Mouse (Mus musculus) midbrain, embryonic 12.5 days (tissue): Measurements from ENCODE around the gene Pdk1. TPM values are rescaled to one million over a fixed set of nuclear protein-coding genes. Genes with fewer than 3 reads are reported as not detected.

Source experiments
- ATAC-seq: fragments of 200-750 bp; cut with Nextera tagmentation; 2 replicates; pipeline ENCODE4 v1.8.0; 2017; ENCODE audit warnings: low read depth, moderate TSS enrichment, moderate library complexity; ENCODE audit not compliant: low FRiP score
- H3K27ac ChIP-seq: fragments of 300-500 bp; sonication (generic); replicated peaks from 2 replicates; pipeline ENCODE4 v1.5.1; 2016; ENCODE audit warnings: mild to moderate bottlenecking
- H3K27me3 ChIP-seq: fragments of 300-500 bp; sonication (generic); 2 replicates; pipeline ENCODE4 v1.6.1; 2016; ENCODE audit warnings: mild to moderate bottlenecking
- H3K36me3 ChIP-seq: fragments of 300-500 bp; sonication (generic); 2 replicates; pipeline ENCODE4 v1.6.1; 2016
- H3K4me1 ChIP-seq: fragments of 300-500 bp; sonication (generic); 2 replicates; pipeline ENCODE4 v1.6.1; 2016
- H3K4me2 ChIP-seq: fragments of 300-500 bp; sonication (generic); replicated peaks from 2 replicates; pipeline ENCODE4 v1.6.1; 2016; ENCODE audit warnings: mild to moderate bottlenecking, moderate library complexity
- H3K4me3 ChIP-seq: fragments of 300-500 bp; sonication (generic); 2 replicates; pipeline ENCODE4 v1.5.1; 2016; ENCODE audit warnings: mild to moderate bottlenecking
- H3K9ac ChIP-seq: fragments of 300-500 bp; sonication (generic); replicated peaks from 2 replicates; pipeline ENCODE4 v1.6.1; 2016; ENCODE audit warnings: mild to moderate bottlenecking, moderate library complexity
- H3K9me3 ChIP-seq: fragments of 300-500 bp; sonication (generic); 2 replicates; pipeline ENCODE4 v1.6.1; 2016; ENCODE audit warnings: mild to moderate bottlenecking
- WGBS: fragments of 180-500 bp; shearing (Covaris S2); methylation state at CpG from one replicate; pipeline ENCODE4 v1.1.7; 2016; 5-methylcytosine and 5-hydroxymethylcytosine counted together
- polyA plus RNA-seq: library from polyadenylated mRNA; unstranded; fragments of >200 nt; fragmentation: Nextera tagmentation; extraction: Ambion mirVana; gene quantifications from 2 replicates; pipeline ENCODE4 v1.2.1, GENCODE M21; 2016

Gene Pdk1
- polyA plus RNA-seq, 1 experiment from 2014 or later, result 21.4 TPM

GRCm38 (mm10) chr2:71855076-71855475 is 17.9 kb upstream of the Pdk1 start:
- no peak for ATAC-seq
- H3K4me2 ChIP-seq, result no peak overlapping the region
- no peaks in the 10 kb centered on the region for H3K9me3 ChIP-seq
- no peaks in the 10 kb centered on the region for H3K4me1 ChIP-seq
- H3K9ac ChIP-seq, result no peak overlapping the region
- H3K4me3 ChIP-seq, result no peak overlapping the region
- no peak overlapping the region for H3K27ac ChIP-seq
- H3K27me3 ChIP-seq, result no peaks in the 10 kb centered on the region
- no peaks in the 10 kb centered on the region for H3K36me3 ChIP-seq
- 74% methylated on average over 5 of the region's 5 CpGs for WGBS

DNA sequence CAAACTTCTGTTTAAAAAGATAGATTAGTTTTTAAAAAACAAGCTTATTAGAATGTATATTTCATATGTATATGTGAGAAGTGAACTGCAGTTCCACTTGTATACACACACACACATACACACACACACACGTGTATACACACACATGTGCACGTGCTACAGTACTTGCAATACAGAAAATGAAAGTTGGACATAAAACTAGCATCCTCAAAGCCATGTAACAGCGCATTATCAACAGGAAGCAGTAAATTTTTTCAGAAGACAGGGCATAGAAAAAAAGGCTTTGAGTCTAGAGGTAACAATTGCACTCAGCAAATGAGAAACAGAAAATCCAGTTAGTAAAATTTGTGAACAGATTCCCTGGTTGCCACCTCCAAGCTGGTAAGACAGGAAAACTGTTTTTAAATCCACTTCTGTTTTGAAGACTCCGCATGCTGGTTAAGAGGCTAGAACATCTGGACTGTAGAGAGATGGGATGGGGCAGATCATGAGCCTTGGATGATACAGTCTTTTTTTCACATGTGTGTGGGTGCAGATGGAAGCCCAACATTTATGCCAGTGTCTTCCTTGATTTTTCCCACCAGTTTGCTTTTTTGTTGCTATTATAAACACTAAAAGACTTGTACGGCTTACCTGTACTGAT is 9.4 kb upstream of the Pdk1 start:
- H3K4me3 ChIP-seq, result no peak overlapping the region
- no peak overlapping the region for H3K27ac ChIP-seq
- H3K36me3 ChIP-seq, result no peaks in the 10 kb centered on the region
- no peak for ATAC-seq
- H3K9ac ChIP-seq, result no peak overlapping the region
- H3K4me1 ChIP-seq, result no peaks in the 10 kb centered on the region
- no peak overlapping the region for H3K4me2 ChIP-seq
- H3K27me3 ChIP-seq, result peaks cover 3% of the 10 kb centered on the region; the same call in 1 of the 2 replicates
- 91% methylated on average over 5 of the region's 5 CpGs for WGBS
- no peaks in the 10 kb centered on the region for H3K9me3 ChIP-seq

GRCm38 (mm10) chr2:71865022-71865421 is 8.0 kb upstream of the Pdk1 start:
- no peak for ATAC-seq
- no peak overlapping the region for H3K4me2 ChIP-seq
- WGBS, result 84% methylated on average over 3 of the region's 3 CpGs
- H3K36me3 ChIP-seq, result no peaks in the 10 kb centered on the region
- no peaks in the 10 kb centered on the region for H3K4me1 ChIP-seq
- no peak overlapping the region for H3K27ac ChIP-seq
- no peak overlapping the region for H3K4me3 ChIP-seq
- H3K27me3 ChIP-seq, result peaks cover 3% of the 10 kb centered on the region; the same call in 1 of the 2 replicates
- no peaks in the 10 kb centered on the region for H3K9me3 ChIP-seq
- H3K9ac ChIP-seq, result no peak overlapping the region

DNA sequence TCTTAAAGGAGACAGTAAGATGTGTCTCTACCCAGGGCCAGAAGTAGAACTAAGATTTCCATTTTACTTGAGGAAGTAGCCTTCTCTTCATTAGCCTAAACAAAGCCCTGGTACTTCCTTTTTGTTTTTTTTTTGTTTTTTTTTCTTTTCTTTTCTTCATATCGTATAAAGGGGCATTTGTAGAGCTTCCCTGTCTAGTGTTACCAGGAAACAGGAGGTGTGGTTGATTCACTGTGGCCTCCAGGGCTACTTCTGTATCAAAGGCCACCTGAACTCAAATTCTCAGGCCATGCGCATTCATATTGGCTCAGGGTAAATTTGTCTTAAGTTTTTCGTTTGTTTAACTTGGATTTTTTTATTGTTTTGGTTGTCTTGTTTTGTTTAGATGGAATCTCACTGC is 7.1 kb upstream of the Pdk1 start:
- H3K4me1 ChIP-seq, result no peaks in the 10 kb centered on the region
- no peak overlapping the region for H3K4me2 ChIP-seq
- WGBS, result 81% methylated on average over 3 of the region's 3 CpGs
- H3K4me3 ChIP-seq, result no peak overlapping the region
- H3K9ac ChIP-seq, result no peak overlapping the region
- ATAC-seq, result no peak
- H3K27me3 ChIP-seq, result peaks cover 3% of the 10 kb centered on the region; the same call in 1 of the 2 replicates
- no peaks in the 10 kb centered on the region for H3K9me3 ChIP-seq
- no peak overlapping the region for H3K27ac ChIP-seq
- H3K36me3 ChIP-seq, result no peaks in the 10 kb centered on the region

DNA sequence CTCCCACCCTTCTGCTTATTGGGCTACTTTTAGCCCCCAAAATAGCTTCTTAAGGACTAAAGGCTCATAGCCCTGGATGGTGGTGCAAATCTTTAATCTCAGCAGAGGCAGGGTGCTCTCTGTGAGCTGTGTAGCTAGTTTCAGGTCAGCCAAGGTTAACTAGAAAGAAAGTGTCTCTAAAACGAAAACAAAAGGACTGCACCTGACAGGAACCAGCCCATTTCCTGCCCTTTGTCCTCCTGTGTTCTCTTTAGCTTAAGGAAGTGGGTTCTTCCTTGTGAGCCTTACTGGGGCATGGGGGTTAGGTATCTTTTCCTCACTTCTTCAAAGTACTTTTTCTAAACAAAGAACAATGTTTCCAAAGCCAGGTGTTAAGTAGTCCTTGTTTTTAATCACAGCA is 6.5 kb upstream of the Pdk1 start:
- ATAC-seq, result no peak
- WGBS, result 57% methylated on average over 1 of the region's 1 CpGs

DNA sequence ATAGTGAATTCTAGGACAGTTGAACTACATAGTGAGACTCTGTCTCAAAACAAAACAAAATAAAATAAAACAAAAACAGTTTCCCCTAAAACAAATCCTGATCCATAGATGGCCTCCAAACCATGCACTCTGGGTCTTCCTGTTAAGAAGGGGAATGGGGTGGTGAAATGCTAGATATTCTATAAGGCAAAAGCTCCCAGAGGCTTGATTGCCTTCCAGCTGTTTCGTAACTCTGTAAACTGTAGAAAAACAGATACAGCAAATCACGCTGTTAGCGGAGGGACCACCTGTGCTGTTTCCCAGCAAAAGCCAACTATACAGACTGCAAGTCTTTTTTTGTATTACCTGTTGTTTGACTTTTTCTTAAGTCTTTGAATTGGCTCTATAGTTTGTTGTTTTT is 6.0 kb upstream of the Pdk1 start:
- H3K27me3 ChIP-seq, result peaks cover 5% of the 10 kb centered on the region; the same call in 1 of the 2 replicates
- H3K9me3 ChIP-seq, result no peaks in the 10 kb centered on the region
- no peaks in the 10 kb centered on the region for H3K36me3 ChIP-seq
- ATAC-seq, result no peak
- H3K4me3 ChIP-seq, result no peak overlapping the region
- no peak overlapping the region for H3K9ac ChIP-seq
- WGBS, result 79% methylated on average over 3 of the region's 3 CpGs
- H3K27ac ChIP-seq, result no peak overlapping the region
- no peaks in the 10 kb centered on the region for H3K4me1 ChIP-seq
- H3K4me2 ChIP-seq, result no peak overlapping the region

More for the DNA sequence above, 6.5 kb upstream of the Pdk1 start:
- no peaks in the 10 kb centered on the region for H3K36me3 ChIP-seq
- H3K27me3 ChIP-seq, result peaks cover 3% of the 10 kb centered on the region; the same call in 1 of the 2 replicates
- H3K27ac ChIP-seq, result no peak overlapping the region
- H3K9me3 ChIP-seq, result no peaks in the 10 kb centered on the region
- H3K9ac ChIP-seq, result no peak overlapping the region
- no peaks in the 10 kb centered on the region for H3K4me1 ChIP-seq
- H3K4me3 ChIP-seq, result no peak overlapping the region
- no peak overlapping the region for H3K4me2 ChIP-seq

- H3K4me3 ChIP-seq, result no peak overlapping the region
- whole genome bisulfite sequencing, result 7% methylated on average over 5 of the region's 5 CpGs
- peaks cover 7% of the 10 kb centered on the region; the same call in 1 of the 2 replicates for H3K27me3 ChIP-seq
- no peak overlapping the region for H3K9ac ChIP-seq
- no peak for ATAC-seq
- no peaks in the 10 kb centered on the region for H3K4me1 ChIP-seq
- H3K4me2 ChIP-seq, result no peak overlapping the region
- no peaks in the 10 kb centered on the region for H3K36me3 ChIP-seq
- no peaks in the 10 kb centered on the region for H3K9me3 ChIP-seq
- no peak overlapping the region for H3K27ac ChIP-seq
Observed at GRCm38 (mm10) chr2:71867480-71867879, 5.5 kb upstream of the Pdk1 start.

DNA sequence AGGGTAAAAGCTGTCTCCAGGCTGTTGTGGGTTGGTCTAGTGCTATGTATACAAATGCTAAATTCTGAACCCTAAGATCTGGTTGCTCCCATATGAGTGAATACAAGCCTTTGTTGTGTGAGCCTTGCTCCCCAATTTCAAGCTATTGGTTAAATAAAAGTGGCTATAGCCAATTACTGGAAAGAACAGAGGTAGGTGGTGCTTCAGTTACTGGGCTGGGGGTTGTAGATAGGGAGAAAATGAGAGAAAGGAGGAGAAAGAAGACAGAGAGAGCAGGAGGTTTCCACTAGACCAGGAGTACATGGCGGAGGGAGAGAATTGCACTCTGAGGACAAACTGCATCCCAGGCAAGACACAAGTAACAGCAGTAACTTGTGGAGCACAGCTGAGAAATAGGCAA is 4.8 kb upstream of the Pdk1 start:
- H3K9me3 ChIP-seq, result no peaks in the 10 kb centered on the region
- no peak for ATAC-seq
- 96% methylated on average over 1 of the region's 1 CpGs for WGBS
- no peak overlapping the region for H3K9ac ChIP-seq
- no peak overlapping the region for H3K27ac ChIP-seq
- H3K4me1 ChIP-seq, result no peaks in the 10 kb centered on the region
- peaks cover 4% of the 10 kb centered on the region; the same call in 1 of the 2 replicates for H3K27me3 ChIP-seq
- H3K4me3 ChIP-seq, result no peak overlapping the region
- no peaks in the 10 kb centered on the region for H3K36me3 ChIP-seq
- H3K4me2 ChIP-seq, result no peak overlapping the region

DNA sequence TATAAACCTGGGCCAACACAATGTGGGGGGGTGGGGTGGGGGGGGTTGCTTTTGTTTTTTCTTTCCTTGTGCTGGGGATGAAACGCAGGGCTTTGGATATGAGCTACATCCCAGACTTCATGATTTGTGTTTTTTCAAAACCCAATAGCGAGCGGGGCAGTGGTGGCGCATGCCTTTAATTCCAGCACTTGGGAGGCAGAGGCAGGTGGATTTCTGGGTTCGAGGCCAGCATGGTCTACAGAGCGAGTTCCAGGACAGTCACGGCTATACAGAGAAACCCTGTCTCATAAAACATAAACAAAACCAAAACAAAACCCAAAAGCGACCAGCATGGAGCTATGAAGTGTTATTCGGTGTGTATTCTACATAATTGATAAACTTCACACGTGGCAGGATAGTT is 883 bp upstream of the Pdk1 start:
- 87% methylated on average over 10 of the region's 10 CpGs for WGBS
- H3K4me3 ChIP-seq, result no peak overlapping the region
- ATAC-seq, result no peak

DNA sequence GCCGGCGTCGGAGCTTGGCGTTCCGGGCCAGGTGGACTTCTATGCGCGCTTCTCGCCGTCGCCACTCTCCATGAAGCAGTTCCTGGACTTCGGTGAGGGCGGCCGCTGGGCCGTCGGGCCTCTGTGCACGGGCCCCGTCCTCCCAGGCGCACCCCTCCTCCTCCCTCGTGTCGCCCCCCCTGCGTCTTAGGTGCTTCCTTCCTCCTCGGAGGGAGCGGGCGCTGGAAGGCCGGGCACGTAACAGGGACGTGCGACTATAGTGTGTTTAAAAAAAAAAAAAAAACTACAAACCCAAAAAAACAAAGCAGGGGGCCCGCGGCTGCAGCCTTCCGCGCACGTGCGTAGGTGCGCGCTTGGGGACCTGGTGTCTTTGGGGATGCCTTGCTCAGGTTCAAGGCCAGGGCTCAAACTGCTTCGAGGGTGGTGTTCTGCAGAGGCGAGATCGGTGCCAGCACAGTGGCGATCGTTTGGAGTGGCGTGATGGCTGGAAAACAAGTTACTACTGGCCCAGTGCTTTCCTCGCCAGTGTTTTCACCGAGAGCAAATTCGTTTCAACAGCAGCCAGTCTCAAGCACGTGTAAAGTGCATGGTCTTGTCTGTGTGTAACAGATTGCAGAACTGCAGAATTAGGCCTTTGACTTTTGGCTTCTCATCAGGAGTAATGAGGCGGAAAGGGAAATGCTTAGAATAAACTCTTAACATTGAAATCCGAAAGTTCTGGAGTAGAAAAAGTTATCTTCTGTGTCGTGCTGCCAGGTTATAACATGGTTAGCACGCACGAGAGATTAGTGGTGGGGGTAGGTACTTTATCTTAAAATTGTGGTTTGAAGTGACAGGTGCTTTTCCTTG is 674 bp downstream of the Pdk1 start:
- WGBS, result 5% methylated on average over 50 of the region's 51 CpGs
- Histone ChIP-seq H3K4me3 (peak overlapping the region; percentile 70), H3K4me1 (0 out of 2 replicates have a peak, but pooled peaks cover 5% of the 10 kb centered on the region), H3K27ac (peak overlapping the region; percentile 72), H3K27me3 (peaks cover 20% of the 10 kb centered on the region), H3K9me3 (no peaks in the 10 kb centered on the region), H3K4me2 (peak overlapping the region; percentile 92), H3K36me3 (no peaks in the 10 kb centered on the region), H3K9ac (peak overlapping the region; percentile 65)
- ATAC-seq, result peak; percentile 76

More for the DNA sequence above, 883 bp upstream of the Pdk1 start:
- Histone ChIP-seq H3K4me2 (peak overlapping the region; percentile 92), H3K27me3 (peaks cover 20% of the 10 kb centered on the region), H3K4me1 (0 out of 2 replicates have a peak, but pooled peaks cover 5% of the 10 kb centered on the region), H3K27ac (no peak overlapping the region), H3K9ac (no peak overlapping the region), H3K9me3 (no peaks in the 10 kb centered on the region), H3K36me3 (no peaks in the 10 kb centered on the region)

- Histone ChIP-seq H3K9ac (no peak overlapping the region), H3K4me2 (peak overlapping the region; percentile 92), H3K27me3 (peaks cover 20% of the 10 kb centered on the region), H3K4me3 (no peak overlapping the region), H3K36me3 (no peaks in the 10 kb centered on the region), H3K4me1 (0 out of 2 replicates have a peak, but pooled peaks cover 5% of the 10 kb centered on the region), H3K9me3 (no peaks in the 10 kb centered on the region), H3K27ac (no peak overlapping the region)
- WGBS, result 81% methylated on average over 2 of the region's 2 CpGs
- no peak for ATAC-seq
Observed at GRCm38 (mm10) chr2:71874422-71874821, 1.4 kb downstream of the Pdk1 start.

GRCm38 (mm10) chr2:71874836-71875235 is 1.8 kb downstream of the Pdk1 start:
- 0 out of 2 replicates have a peak, but pooled peaks cover 5% of the 10 kb centered on the region for H3K4me1 ChIP-seq
- no peak overlapping the region for H3K4me3 ChIP-seq
- H3K27me3 ChIP-seq, result peaks cover 20% of the 10 kb centered on the region
- WGBS, result 34% methylated on average over 2 of the region's 2 CpGs
- no peak overlapping the region for H3K27ac ChIP-seq
- no peaks in the 10 kb centered on the region for H3K9me3 ChIP-seq
- no peak overlapping the region for H3K4me2 ChIP-seq
- H3K36me3 ChIP-seq, result no peaks in the 10 kb centered on the region
- ATAC-seq, result no peak
- H3K9ac ChIP-seq, result no peak overlapping the region
